ENCODE assay signal across 12 mouse cellular contexts in the genomic region with DNA sequence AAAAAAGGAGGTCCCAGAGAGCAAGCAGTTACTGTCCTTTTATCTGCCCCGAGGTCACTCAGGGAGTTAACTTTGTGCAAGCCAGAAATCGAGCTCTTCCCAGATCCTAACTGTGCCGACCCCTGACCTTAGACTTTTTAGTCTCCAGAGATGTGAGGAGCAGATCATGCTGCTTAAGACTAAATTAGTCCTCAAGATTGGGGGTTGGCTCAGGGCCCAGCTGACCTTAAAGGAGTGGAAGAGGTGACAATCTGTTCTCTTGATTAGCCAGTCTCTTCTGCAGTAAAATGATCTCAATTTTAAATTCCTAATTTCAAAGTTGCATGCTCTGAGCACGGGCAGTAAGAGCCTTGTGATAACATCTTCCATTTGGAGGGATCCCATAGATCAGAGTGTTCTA.
"Had no signal": no experiment of that assay in that cellular context is flagged by ENCODE, and none has a peak within 500 bp of the region (broad histone marks: within the 10 kb centered on the region; RNA-seq: fewer than 3 reads in every experiment).

No protein-coding gene starts in this region.

- H3K27ac ChIP-seq: kidney, postnatal 0 days; limb, embryonic 12.5 days; limb, embryonic 15.5 days; liver, embryonic 13.5 days had no signal

- H3K4me1 ChIP-seq: limb, embryonic 12.5 days; limb, embryonic 15.5 days; liver, embryonic 13.5 days had no signal

- H3K27me3 ChIP-seq: limb, embryonic 12.5 days; limb, embryonic 15.5 days; liver, embryonic 13.5 days had no signal

- DNase-seq: kidney, adult 18-20 months; kidney, postnatal 4 days; left cerebral cortex, postnatal 4 days; liver, embryonic 13.5 days; lung, adult 2 months; lung, postnatal 14 days; lung, postnatal 4 days; midbrain, embryonic 14.5 days; thymus, postnatal 25 days had no signal

- H3K4me3 ChIP-seq: limb, embryonic 12.5 days; limb, embryonic 15.5 days; liver, embryonic 13.5 days had no signal
